Mouse (Mus musculus) embryonic facial prominence, embryonic 11.5 days (tissue): ENCODE results near the gene Ide. TPM values are rescaled to one million over a fixed set of nuclear protein-coding genes. Genes with fewer than 3 reads are reported as not detected.

Experiments used
- ATAC-seq: fragments of 200-750 bp; cut with Nextera tagmentation; replicated peaks from 2 replicates; pipeline ENCODE4 v1.8.0; 2017; ENCODE audit warnings: low read depth; ENCODE audit not compliant: insufficient number of reproducible peaks, low FRiP score, low TSS enrichment
- DNase-seq: peaks from one replicate; pipeline ENCODE4 v3.0.0-alpha.2; 2015; ENCODE audit warnings: low spot score
- H3K27ac ChIP-seq: fragments of 300-500 bp; sonication (generic); replicated peaks from 2 replicates; pipeline ENCODE4 v1.5.1; 2014; ENCODE audit warnings: mild to moderate bottlenecking, low read depth, low read length, control low read depth
- H3K27me3 ChIP-seq: fragments of 300-500 bp; sonication (generic); 2 replicates; pipeline ENCODE4 v1.6.1; 2014; ENCODE audit warnings: mild to moderate bottlenecking, low read length, moderate library complexity, mixed read lengths; ENCODE audit not compliant: control insufficient read depth, insufficient read depth
- H3K36me3 ChIP-seq: fragments of 300-500 bp; sonication (generic); replicated peaks from 2 replicates; pipeline ENCODE4 v1.6.1; 2014; ENCODE audit warnings: low read depth, mild to moderate bottlenecking, low read length, moderate library complexity, mixed read lengths; ENCODE audit not compliant: control insufficient read depth, insufficient read depth
- H3K4me1 ChIP-seq: fragments of 300-500 bp; sonication (generic); 2 replicates; pipeline ENCODE4 v1.6.1; 2014; ENCODE audit warnings: low read length, mixed read lengths; ENCODE audit not compliant: control insufficient read depth, insufficient read depth
- H3K4me2 ChIP-seq: fragments of 300-500 bp; sonication (generic); 2 replicates; pipeline ENCODE4 v1.6.1; 2014; ENCODE audit warnings: low read depth, mild to moderate bottlenecking, control low read depth, low read length, moderate library complexity
- H3K4me3 ChIP-seq: fragments of 300-500 bp; sonication (generic); 2 replicates; pipeline ENCODE4 v1.5.1; 2014; ENCODE audit warnings: low read depth, low read length, control low read depth
- H3K9ac ChIP-seq: fragments of 300-500 bp; sonication (generic); replicated peaks from 2 replicates; pipeline ENCODE4 v1.6.1; 2014; ENCODE audit warnings: mild to moderate bottlenecking, control low read depth, low read length
- H3K9me3 ChIP-seq: fragments of 300-500 bp; sonication (generic); replicated peaks from 2 replicates; pipeline ENCODE4 v1.6.1; 2016; ENCODE audit warnings: mild to moderate bottlenecking, low read length, inconsistent platforms, mixed read lengths; ENCODE audit not compliant: control insufficient read depth
- WGBS: fragments of 180-500 bp; shearing (Covaris S2); extraction: QIAGEN DNeasy Blood & Tissue Kit; methylation state at CpG from one replicate; pipeline ENCODE4 v1.1.7; 2014; 5-methylcytosine and 5-hydroxymethylcytosine counted together
- polyA plus RNA-seq: library from polyadenylated mRNA; unstranded; fragments of >200 nt; fragmentation: Nextera tagmentation; extraction: Ambion mirVana; gene quantifications from 2 replicates; pipeline ENCODE4 v1.2.1, GENCODE M21; 2014

Ide gene
- polyA plus RNA-seq, 1 experiment from 2014 or later, result 48.8 TPM

GRCm38 (mm10) chr19:37332726-37333125 lies 4.9 kb downstream of the Ide start:
- Histone ChIP-seq H3K4me1 (no peaks in the 10 kb centered on the region), H3K9ac (no peak overlapping the region), H3K4me2 (no peak overlapping the region), H3K36me3 (no peaks in the 10 kb centered on the region; the same call in 1 of the 2 replicates), H3K27ac (no peak overlapping the region), H3K27me3 (no peaks in the 10 kb centered on the region), H3K4me3 (no peak overlapping the region), H3K9me3 (no peaks in the 10 kb centered on the region)
- WGBS, result 87% methylated on average over 4 of the region's 4 CpGs
- ATAC-seq (no peak), DNase-seq (no peak)

- H3K27me3 ChIP-seq, result no peaks in the 10 kb centered on the region
- WGBS, result 87% methylated on average over 5 of the region's 5 CpGs
- H3K4me1 ChIP-seq, result no peaks in the 10 kb centered on the region
- no peak overlapping the region for H3K27ac ChIP-seq
- H3K9me3 ChIP-seq, result no peaks in the 10 kb centered on the region
- no peak overlapping the region for H3K4me3 ChIP-seq
- ATAC-seq (no peak), DNase-seq (no peak)
- H3K4me2 ChIP-seq, result no peak overlapping the region
- no peaks in the 10 kb centered on the region; the same call in none of the 2 replicates for H3K36me3 ChIP-seq
- H3K9ac ChIP-seq, result no peak overlapping the region
These were observed 10.4 kb downstream of the Ide start for GRCm38 (mm10) chr19:37327216-37327615.

DNA sequence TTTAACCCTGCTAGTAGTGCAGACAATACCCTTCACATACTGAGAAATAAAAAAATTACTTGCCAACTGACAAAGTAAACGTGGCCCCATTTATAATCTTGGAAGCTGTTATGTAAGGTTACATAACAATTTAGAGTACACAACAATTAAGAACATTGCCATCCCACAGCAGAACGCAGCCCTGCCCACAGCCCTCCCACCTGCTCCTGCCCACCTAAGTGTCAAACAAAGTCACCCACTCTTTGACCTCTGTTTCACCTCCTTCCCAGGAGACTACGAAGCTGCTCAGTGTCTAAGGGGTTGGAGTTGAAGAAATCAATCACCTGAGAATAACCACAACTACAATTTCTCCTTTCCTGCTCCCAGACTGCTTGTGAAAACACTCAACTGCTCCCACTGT lies 14.1 kb downstream of the Ide start:
- ATAC-seq, result no peak

GRCm38 (mm10) chr19:37320802-37321619 lies 16.6 kb downstream of the Ide start:
- ATAC-seq (no peak), DNase-seq (no peak)
- no peaks in the 10 kb centered on the region for H3K27me3 ChIP-seq
- H3K9me3 ChIP-seq, result no peaks in the 10 kb centered on the region
- no peaks in the 10 kb centered on the region for H3K4me1 ChIP-seq
- H3K4me2 ChIP-seq, result no peak overlapping the region
- no peaks in the 10 kb centered on the region; the same call in 1 of the 2 replicates for H3K36me3 ChIP-seq
- H3K9ac ChIP-seq, result no peak overlapping the region
- no peak overlapping the region for H3K27ac ChIP-seq
- H3K4me3 ChIP-seq, result no peak overlapping the region
- WGBS, result 90% methylated on average over 16 of the region's 16 CpGs

More for the DNA sequence above, 14.1 kb downstream of the Ide start:
- WGBS, result 78% methylated on average over 3 of the region's 3 CpGs
- no peak overlapping the region for H3K4me2 ChIP-seq
- H3K4me1 ChIP-seq, result no peaks in the 10 kb centered on the region
- H3K9me3 ChIP-seq, result no peaks in the 10 kb centered on the region
- no peak overlapping the region for H3K9ac ChIP-seq
- H3K27me3 ChIP-seq, result no peaks in the 10 kb centered on the region
- H3K27ac ChIP-seq, result no peak overlapping the region
- H3K36me3 ChIP-seq, result no peaks in the 10 kb centered on the region; the same call in 1 of the 2 replicates
- no peak overlapping the region for H3K4me3 ChIP-seq
- no peak for DNase-seq

GRCm38 (mm10) chr19:37317359-37317758 lies 20.3 kb downstream of the Ide start:
- DNase-seq, result no peak
- WGBS, result 79% methylated on average over 4 of the region's 4 CpGs
- Histone ChIP-seq H3K4me2 (no peak overlapping the region), H3K27ac (no peak overlapping the region), H3K9me3 (no peaks in the 10 kb centered on the region), H3K36me3 (no peaks in the 10 kb centered on the region; the same call in 1 of the 2 replicates), H3K4me1 (no peaks in the 10 kb centered on the region), H3K4me3 (no peak overlapping the region), H3K9ac (no peak overlapping the region), H3K27me3 (no peaks in the 10 kb centered on the region)
- ATAC-seq, result no peak

GRCm38 (mm10) chr19:37315091-37315490 lies 22.6 kb downstream of the Ide start:
- Histone ChIP-seq H3K36me3 (no peaks in the 10 kb centered on the region; the same call in 1 of the 2 replicates), H3K4me2 (no peak overlapping the region), H3K4me1 (no peaks in the 10 kb centered on the region), H3K9ac (no peak overlapping the region), H3K9me3 (no peaks in the 10 kb centered on the region), H3K27me3 (no peaks in the 10 kb centered on the region), H3K27ac (no peak overlapping the region), H3K4me3 (no peak overlapping the region)
- DNase-seq (no peak), ATAC-seq (no peak)
- 92% methylated on average over 9 of the region's 9 CpGs for WGBS

DNA sequence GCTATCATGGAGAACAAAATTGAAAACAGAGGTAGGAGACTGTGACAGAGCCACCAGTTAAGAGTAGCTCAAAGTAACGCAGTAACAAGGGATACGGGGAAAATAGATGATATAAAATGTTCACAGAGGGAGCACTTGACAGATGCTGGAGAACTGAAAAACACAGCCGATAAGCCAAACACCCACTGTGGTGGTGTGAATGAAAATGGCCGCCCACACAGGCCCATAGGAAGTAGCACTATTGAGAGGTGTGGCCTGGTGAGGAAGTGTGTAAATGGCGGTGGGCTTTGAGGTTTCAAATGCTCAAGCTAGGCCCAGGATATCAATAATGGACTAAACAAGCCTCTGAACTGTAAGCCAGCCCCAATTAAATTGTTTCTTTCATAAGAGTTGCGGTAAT lies 26.2 kb downstream of the Ide start:
- Histone ChIP-seq H3K4me1 (no peaks in the 10 kb centered on the region), H3K4me3 (no peak overlapping the region), H3K9me3 (no peaks in the 10 kb centered on the region), H3K36me3 (no peaks in the 10 kb centered on the region; the same call in 1 of the 2 replicates), H3K9ac (no peak overlapping the region), H3K4me2 (no peak overlapping the region), H3K27me3 (no peaks in the 10 kb centered on the region), H3K27ac (no peak overlapping the region)
- 90% methylated on average over 6 of the region's 6 CpGs for WGBS
- no peak for DNase-seq
- ATAC-seq, result no peak

- Histone ChIP-seq H3K27ac (no peak overlapping the region), H3K9me3 (no peaks in the 10 kb centered on the region), H3K4me1 (no peaks in the 10 kb centered on the region), H3K4me2 (no peak overlapping the region), H3K4me3 (no peak overlapping the region), H3K36me3 (no peaks in the 10 kb centered on the region; the same call in 1 of the 2 replicates), H3K9ac (no peak overlapping the region), H3K27me3 (no peaks in the 10 kb centered on the region)
- no peak for ATAC-seq
- DNase-seq, result no peak
- WGBS, result 86% methylated on average over 4 of the region's 4 CpGs
These were observed 27.5 kb downstream of the Ide start for GRCm38 (mm10) chr19:37310133-37310532.
